Mouse (Mus musculus): Measurements from ENCODE around the gene Klhl20. TPM values are rescaled to one million over a fixed set of nuclear protein-coding genes. Genes with fewer than 3 reads are reported as not detected.
A peak's percentile ranks its signal among the peaks of the same experiment; 100 is the strongest.

Gene Klhl20
- polyA plus RNA-seq, 1 experiment, result 21.3 TPM

GRCm38 (mm10) chr1:161077243-161077642 is 54.1 kb downstream of the Klhl20 start:
- TF ChIP-seq POLR2A (IDR thresholded peaks at IDR 0.05; ENCODE audit: borderline replicate concordance, low read depth, low read length) (no peak), CTCF (IDR thresholded peaks at IDR 0.05; ENCODE audit: low read depth, low read length) (no peak)
- Histone ChIP-seq H3K4me1 (ENCODE audit: control insufficient read depth, insufficient read depth, low read length) (peaks cover 29% of the 10 kb centered on the region), H3K4me3 (ENCODE audit: insufficient read depth, low read length) (no peak overlapping the region), H3K27ac (ENCODE audit: insufficient read depth, low read depth, low read length) (no peak overlapping the region)

- peak overlapping the region; percentile 61 for H3K4me3 ChIP-seq (ENCODE audit: insufficient read depth, low read length)
- peak overlapping the region; percentile 66 for H3K27ac ChIP-seq (ENCODE audit: insufficient read depth, low read depth, low read length)
- peaks cover 29% of the 10 kb centered on the region for H3K4me1 ChIP-seq (ENCODE audit: control insufficient read depth, insufficient read depth, low read length)
- TF ChIP-seq POLR2A (IDR thresholded peaks at IDR 0.05; ENCODE audit: borderline replicate concordance, low read depth, low read length), result no peak
- TF ChIP-seq CTCF (IDR thresholded peaks at IDR 0.05; ENCODE audit: low read depth, low read length), result no peak
Measured at GRCm38 (mm10) chr1:161076238-161076637, 55.1 kb downstream of the Klhl20 start.

GRCm38 (mm10) chr1:161071272-161071620 is 60.1 kb downstream of the Klhl20 start:
- no peak for TF ChIP-seq POLR2A (IDR thresholded peaks at IDR 0.05; ENCODE audit: borderline replicate concordance, low read depth, low read length)
- no peak for TF ChIP-seq CTCF (IDR thresholded peaks at IDR 0.05; ENCODE audit: low read depth, low read length)
- Histone ChIP-seq H3K4me3 (ENCODE audit: insufficient read depth, low read length) (peak overlapping the region; percentile 77), H3K27ac (ENCODE audit: insufficient read depth, low read depth, low read length) (peak overlapping the region; percentile 23), H3K4me1 (ENCODE audit: control insufficient read depth, insufficient read depth, low read length) (peaks cover 22% of the 10 kb centered on the region)

DNA sequence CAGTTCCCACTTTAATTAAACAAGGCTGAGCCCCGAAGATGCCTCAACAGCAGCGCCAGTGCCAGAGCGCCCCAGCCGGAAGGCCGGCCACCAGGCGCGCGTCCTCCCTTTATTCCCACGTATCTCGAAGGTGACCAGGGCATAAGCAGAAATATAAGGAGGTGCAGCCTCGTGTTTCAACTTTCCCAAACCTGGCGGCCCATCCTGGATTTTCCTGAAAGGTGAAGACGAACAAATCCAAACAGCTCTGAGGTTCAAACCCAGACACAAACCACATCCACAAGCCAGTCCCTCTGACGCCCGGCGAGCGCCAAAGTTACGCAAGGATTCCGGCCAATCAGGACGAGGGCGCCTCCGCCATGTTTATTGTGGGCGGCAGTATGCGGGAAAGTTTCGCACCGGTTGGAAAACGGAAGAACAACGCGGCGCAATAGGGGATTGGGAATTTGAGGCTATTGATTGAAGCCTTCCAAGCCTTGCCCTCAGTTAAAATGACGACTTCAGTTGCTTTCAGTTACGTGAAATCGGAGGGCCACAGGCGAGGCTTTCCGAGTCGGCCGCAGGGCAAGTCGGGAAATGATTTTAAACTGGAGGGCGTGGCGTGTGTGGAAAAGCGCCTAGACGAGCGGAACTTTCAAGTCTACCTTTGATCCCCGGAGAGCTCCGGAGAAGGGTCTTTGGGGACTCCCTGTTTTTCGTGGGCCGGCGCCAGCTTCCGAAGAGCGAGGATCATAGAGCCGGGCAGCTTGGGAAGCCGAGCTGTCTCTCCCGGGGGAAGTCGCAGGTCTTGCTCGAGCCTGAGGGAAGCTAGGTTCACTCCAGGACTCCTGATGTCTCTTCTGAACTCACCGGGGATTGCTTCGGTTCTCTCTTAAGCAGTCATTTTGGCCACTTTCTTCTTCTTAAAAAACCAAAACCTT is 60.7 kb downstream of the Klhl20 start, which contains the start of the genes Dars2 and Cenpl:
TSS of gene Dars2 (minus strand) at position 307 of the 920 bp plus-strand sequence.
TSS of gene Cenpl (plus strand) at position 362 of the 920 bp plus-strand sequence.
- peak within 1 kb of the TSS; percentile 47 for H3K27ac ChIP-seq (ENCODE audit: insufficient read depth, low read depth, low read length)
- TF ChIP-seq CTCF (IDR thresholded peaks at IDR 0.05; ENCODE audit: low read depth, low read length) (no peak), POLR2A (IDR thresholded peaks at IDR 0.05; ENCODE audit: borderline replicate concordance, low read depth, low read length) (no peak)
- peaks cover 22% of the 10 kb centered on the region for H3K4me1 ChIP-seq (ENCODE audit: control insufficient read depth, insufficient read depth, low read length)
- peak within 1 kb of the TSS; percentile 77 for H3K4me3 ChIP-seq (ENCODE audit: insufficient read depth, low read length)

DNA sequence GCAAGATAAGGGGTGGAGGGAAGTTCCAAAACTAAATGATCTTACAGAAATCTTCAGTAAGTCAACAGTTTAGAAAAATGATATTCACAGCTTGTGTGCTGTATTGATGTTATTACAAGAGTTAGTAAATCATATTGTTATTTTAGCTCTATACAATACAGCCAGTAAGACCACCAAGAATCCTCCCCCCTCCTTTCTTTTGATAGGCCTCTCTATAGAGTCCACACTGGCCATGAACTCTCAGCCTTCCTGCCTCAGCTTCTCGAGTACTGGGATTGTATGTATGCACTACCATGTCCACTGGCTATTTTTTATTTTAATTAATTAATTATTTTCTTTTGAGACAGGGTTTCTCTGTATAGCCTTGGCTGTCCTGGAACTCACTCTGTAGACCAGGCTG is 68.0 kb downstream of the Klhl20 start:
- no peak for TF ChIP-seq POLR2A (IDR thresholded peaks at IDR 0.05; ENCODE audit: borderline replicate concordance, low read depth, low read length)
- no peak for TF ChIP-seq CTCF (IDR thresholded peaks at IDR 0.05; ENCODE audit: low read depth, low read length)

DNA sequence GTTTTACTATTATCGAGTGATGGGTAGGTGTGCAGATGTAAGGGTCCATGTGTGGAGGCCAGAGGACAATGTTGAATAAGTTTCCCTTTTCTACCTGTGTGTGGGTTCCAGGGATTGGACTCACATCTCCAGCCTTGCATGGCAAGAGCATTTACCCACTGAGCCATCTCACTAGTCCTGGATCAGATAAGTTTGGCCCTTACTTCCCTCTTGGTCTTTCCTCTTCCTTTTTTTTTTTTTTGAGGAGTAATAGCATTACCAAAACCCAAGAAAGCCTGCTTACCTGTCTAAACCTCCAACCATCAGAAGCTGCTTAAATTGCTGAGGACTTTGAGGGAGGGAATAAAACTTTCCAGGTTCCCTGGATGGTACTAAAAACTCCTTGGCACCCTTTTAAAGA is 74.1 kb downstream of the Klhl20 start:
- H3K4me3 ChIP-seq (ENCODE audit: insufficient read depth, low read length), result no peak overlapping the region
- H3K4me1 ChIP-seq (ENCODE audit: control insufficient read depth, insufficient read depth, low read length), result peaks cover 2% of the 10 kb centered on the region; the same call in 1 of the 2 replicates
- H3K27ac ChIP-seq (ENCODE audit: insufficient read depth, low read depth, low read length), result no peak overlapping the region
- TF ChIP-seq POLR2A (IDR thresholded peaks at IDR 0.05; ENCODE audit: borderline replicate concordance, low read depth, low read length) (no peak), CTCF (IDR thresholded peaks at IDR 0.05; ENCODE audit: low read depth, low read length) (no peak)

More for the DNA sequence above, 68.0 kb downstream of the Klhl20 start:
- no peaks in the 10 kb centered on the region for H3K4me1 ChIP-seq (ENCODE audit: control insufficient read depth, insufficient read depth, low read length)
- H3K4me3 ChIP-seq (ENCODE audit: insufficient read depth, low read length), result no peak overlapping the region
- H3K27ac ChIP-seq (ENCODE audit: insufficient read depth, low read depth, low read length), result no peak overlapping the region

DNA sequence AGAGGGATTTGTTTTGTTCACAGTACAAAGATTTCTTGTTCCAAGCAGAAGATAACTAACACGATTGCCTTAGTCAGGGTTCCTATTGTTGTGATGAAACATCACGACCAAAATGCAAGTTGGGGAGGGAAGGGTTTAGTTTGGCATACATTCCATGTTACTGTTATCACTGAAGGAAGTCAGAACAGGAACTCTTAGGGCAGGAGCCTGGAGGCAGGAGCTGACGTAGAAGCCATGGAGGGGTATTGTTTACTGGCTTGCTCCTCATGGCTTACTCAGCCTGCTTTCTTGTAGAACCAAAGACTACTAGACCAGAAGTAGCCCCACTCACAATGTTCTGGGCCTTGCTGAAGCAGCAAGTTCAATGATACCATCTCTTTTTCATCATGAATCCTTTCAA is 84.3 kb downstream of the Klhl20 start:
- Histone ChIP-seq H3K27ac (ENCODE audit: insufficient read depth, low read depth, low read length) (no peak overlapping the region), H3K4me1 (ENCODE audit: control insufficient read depth, insufficient read depth, low read length) (0 out of 2 replicates have a peak, but pooled peaks cover 2% of the 10 kb centered on the region), H3K4me3 (ENCODE audit: insufficient read depth, low read length) (no peak overlapping the region)
- TF ChIP-seq CTCF (IDR thresholded peaks at IDR 0.05; ENCODE audit: low read depth, low read length), result no peak
- TF ChIP-seq POLR2A (IDR thresholded peaks at IDR 0.05; ENCODE audit: borderline replicate concordance, low read depth, low read length), result no peak

DNA sequence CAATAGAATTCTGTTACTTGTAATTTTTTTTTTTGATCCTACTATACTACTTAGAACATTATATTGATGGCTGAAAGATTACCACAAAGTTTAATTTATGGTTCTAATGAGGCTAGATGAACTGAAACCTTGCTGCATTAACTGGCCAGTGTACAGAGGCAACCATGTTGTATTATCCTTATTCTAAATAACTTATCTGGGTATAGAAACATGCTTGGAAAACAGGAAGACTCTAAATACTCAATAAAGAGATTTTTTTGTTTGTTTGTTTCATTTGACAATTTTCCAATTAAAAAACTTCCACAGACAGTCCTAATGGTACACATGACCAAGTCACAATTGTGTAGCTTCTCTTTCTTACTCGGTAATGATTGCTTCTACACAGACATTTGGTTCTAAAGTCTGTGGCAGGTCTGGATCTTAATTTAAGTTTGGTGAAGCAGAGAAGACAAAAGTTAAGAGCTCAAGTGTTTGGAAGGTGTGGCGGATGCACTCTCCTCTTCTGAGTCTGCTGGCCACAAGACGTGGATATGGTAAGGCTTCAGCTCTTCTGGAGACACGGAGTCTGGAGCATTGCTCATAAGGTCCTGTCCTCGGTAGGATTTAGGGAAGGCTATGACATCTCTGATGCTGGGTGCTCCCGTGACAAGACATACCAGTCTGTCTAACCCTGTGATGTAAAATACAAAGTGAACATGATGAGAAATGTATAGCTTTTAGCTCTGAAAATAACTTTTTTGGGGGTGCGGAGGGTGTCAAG is 89.9 kb downstream of the Klhl20 start:
- H3K4me1 ChIP-seq (ENCODE audit: control insufficient read depth, insufficient read depth, low read length), result no peaks in the 10 kb centered on the region
- H3K27ac ChIP-seq (ENCODE audit: insufficient read depth, low read depth, low read length), result no peak overlapping the region
- TF ChIP-seq CTCF (IDR thresholded peaks at IDR 0.05; ENCODE audit: low read depth, low read length) (no peak), POLR2A (IDR thresholded peaks at IDR 0.05; ENCODE audit: borderline replicate concordance, low read depth, low read length) (no peak)
- H3K4me3 ChIP-seq (ENCODE audit: insufficient read depth, low read length), result no peak overlapping the region

DNA sequence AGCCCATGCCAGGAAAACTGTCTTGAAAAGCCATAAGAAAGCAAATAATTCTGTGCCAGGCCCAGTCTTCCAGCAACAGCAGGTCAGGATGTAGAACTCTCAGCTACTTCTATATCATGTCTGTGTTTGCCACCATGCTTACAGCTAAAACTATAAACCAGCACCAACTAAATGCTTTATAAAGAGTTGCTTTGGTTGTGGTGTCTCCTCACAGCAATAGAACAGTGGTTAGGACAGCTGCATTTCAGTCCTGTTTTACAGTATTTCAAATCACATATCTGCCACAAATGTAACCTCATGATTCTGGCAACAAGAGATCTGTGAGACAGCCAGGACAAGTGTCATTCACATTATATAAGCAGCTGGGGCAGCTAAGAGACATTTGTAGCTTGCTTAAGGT is 90.5 kb downstream of the Klhl20 start:
- no peak overlapping the region for H3K27ac ChIP-seq (ENCODE audit: insufficient read depth, low read depth, low read length)
- TF ChIP-seq CTCF (IDR thresholded peaks at IDR 0.05; ENCODE audit: low read depth, low read length), result no peak
- no peak for TF ChIP-seq POLR2A (IDR thresholded peaks at IDR 0.05; ENCODE audit: borderline replicate concordance, low read depth, low read length)
- H3K4me3 ChIP-seq (ENCODE audit: insufficient read depth, low read length), result no peak overlapping the region
- no peaks in the 10 kb centered on the region for H3K4me1 ChIP-seq (ENCODE audit: control insufficient read depth, insufficient read depth, low read length)
